Mouse (Mus musculus) central nervous system, embryonic 14 days (tissue): ENCODE data around the gene Arl2bp. TPM values are rescaled to one million over a fixed set of nuclear protein-coding genes. Genes with fewer than 3 reads are reported as not detected.

ENCODE experiments used
- polyA plus RNA-seq: library from polyadenylated mRNA; depleted of rRNA; stranded (reverse); fragments of >200 nt; gene quantifications from 2 replicates; pipeline ENCODE4 v1.2.3, GENCODE M21; 2012; rRNA removed

Arl2bp gene
- 183 and 209 TPM in 2 replicates for polyA plus RNA-seq

GRCm38 (mm10) chr8:94666456-94667308 is at the start of gene Arl2bp:
TSS of gene Arl2bp (plus strand) at chr8:94666600.

GRCm38 (mm10) chr8:94695994-94696384 is 29.6 kb downstream of the Arl2bp start, which contains the start of gene Pllp:
TSS of gene Pllp (minus strand) at chr8:94696278.

Other genes starting within 250 kb of the Arl2bp start
- gene Nlrc5, start 232.2 kb upstream of the Arl2bp start, polyA plus RNA-seq = 0.96 and 1.3 TPM in 2 replicates
- gene Cpne2, start 133.6 kb upstream of the Arl2bp start, polyA plus RNA-seq = 23.4 and 23.6 TPM in 2 replicates
- gene Rspry1, start 64.7 kb upstream of the Arl2bp start, polyA plus RNA-seq = 24.5 and 26.8 TPM in 2 replicates
- gene Fam192a, start 64.6 kb upstream of the Arl2bp start, polyA plus RNA-seq = 71.6 and 84.9 TPM in 2 replicates
- 0.70 and 0.74 TPM in 2 replicates for gene Pllp, start 29.7 kb downstream of the Arl2bp start, polyA plus RNA-seq
- gene Ccl22, start 79.0 kb downstream of the Arl2bp start, polyA plus RNA-seq = 0.36 and 0.79 TPM in 2 replicates
- gene Cx3cl1, start 105.4 kb downstream of the Arl2bp start, polyA plus RNA-seq = 19.7 and 21.7 TPM in 2 replicates
- gene Ccl17, start 143.9 kb downstream of the Arl2bp start, polyA plus RNA-seq = 0.30 TPM in 1 of 2 replicates, not detected in the other
- 66.2 and 67.0 TPM in 2 replicates for gene Coq9, start 171.7 kb downstream of the Arl2bp start, polyA plus RNA-seq
- 77.2 and 78.1 TPM in 2 replicates for gene Ciapin1, start 171.8 kb downstream of the Arl2bp start, polyA plus RNA-seq
- 127 and 139 TPM in 2 replicates for gene Polr2c, start 190.8 kb downstream of the Arl2bp start, polyA plus RNA-seq
- 68.6 and 72.1 TPM in 2 replicates for gene Dok4, start 209.7 kb downstream of the Arl2bp start, polyA plus RNA-seq